Mouse (Mus musculus) CH12.LX (cell line): ENCODE measurements around the gene Slc44a1. TPM values are rescaled to one million over a fixed set of nuclear protein-coding genes. Genes with fewer than 3 reads are reported as not detected.

Experiments
- DNase-seq: peaks from one replicate; pipeline ENCODE4 v3.0.0-alpha.2; 2013; ENCODE audit errors: extremely low read depth
- H3K27ac ChIP-seq: 2 replicates; pipeline ENCODE4 v1.5.1; 2012; ENCODE audit warnings: low read depth, mild to moderate bottlenecking, control low read depth, moderate library complexity; ENCODE audit not compliant: insufficient read depth
- H3K27me3 ChIP-seq: replicated peaks from 2 replicates; pipeline ENCODE3; 2012; ENCODE audit warnings: inconsistent platforms
- H3K36me3 ChIP-seq, 2 experiments: replicated peaks in 1 of 2; 2 replicates each; pipeline versions ENCODE3 to v1.6.1; 2012; ENCODE audit warnings: inconsistent platforms in 1 of 2, low read length in 1 of 2, mild to moderate bottlenecking in 1 of 2, mixed read lengths in 1 of 2, moderate library complexity in 1 of 2; ENCODE audit not compliant: control insufficient read depth in 1 of 2, insufficient read depth in 1 of 2
- H3K4me1 ChIP-seq, 2 experiments: 2 replicates each; pipeline ENCODE4 v1.6.1; 2012; ENCODE audit warnings: inconsistent platforms in 1 of 2, moderate library complexity in 1 of 2; ENCODE audit not compliant: insufficient read depth in 2 of 2, control insufficient read depth in 1 of 2
- H3K4me2 ChIP-seq: 2 replicates; pipeline ENCODE4 v1.6.1; 2012; ENCODE audit warnings: low read depth, mild to moderate bottlenecking, control low read depth; ENCODE audit not compliant: poor library complexity, insufficient read depth, severe bottlenecking
- H3K4me3 ChIP-seq, 3 experiments: fragments of 150-350 bp in 1 of 3; sonication (generic) in 1 of 3; replicated peaks in 1 of 3; 2 replicates each; pipeline versions ENCODE3 to v1.5.1; 2011 to 2012; ENCODE audit warnings: low read depth in 2 of 3, low read length in 2 of 3, mild to moderate bottlenecking in 2 of 3, moderate library complexity in 2 of 3, control low read depth in 1 of 3, improper control_type of control experiment in 1 of 3, inconsistent platforms in 1 of 3, mixed read lengths in 1 of 3; ENCODE audit not compliant: poor library complexity in 1 of 3
- H3K79me2 ChIP-seq: replicated peaks from 2 replicates; pipeline ENCODE4 v1.6.1; 2012; ENCODE audit warnings: mild to moderate bottlenecking, moderate library complexity; ENCODE audit not compliant: control insufficient read depth, poor library complexity, insufficient read depth, severe bottlenecking; ENCODE audit errors: extremely low read depth
- H3K9ac ChIP-seq: 2 replicates; pipeline ENCODE4 v1.6.1; 2012; ENCODE audit warnings: low read depth, mild to moderate bottlenecking, control low read depth, moderate library complexity; ENCODE audit not compliant: insufficient read depth
- H3K9me3 ChIP-seq: replicated peaks from 2 replicates; pipeline ENCODE3; 2012; ENCODE audit warnings: low read length, inconsistent platforms, mixed read lengths
- CHD1 ChIP-seq: IDR thresholded peaks from 2 replicates; pipeline ENCODE4 v1.6.1; 2012; ENCODE audit warnings: low read depth, low read length, improper control_type of control experiment, inconsistent platforms
- CTCF ChIP-seq, 2 experiments: IDR thresholded peaks in 1 of 2; conservative IDR thresholded peaks in 1 of 2; 2 replicates each; pipeline ENCODE4 v1.5.1; 2011 to 2012; ENCODE audit warnings: low read depth in 2 of 2, low read length in 2 of 2, improper control_type of control experiment in 1 of 2, inconsistent platforms in 1 of 2, mild to moderate bottlenecking in 1 of 2, moderate library complexity in 1 of 2
- ETS1 ChIP-seq: conservative IDR thresholded peaks from 2 replicates; pipeline ENCODE4 v1.6.1; 2012; ENCODE audit warnings: low read depth, mild to moderate bottlenecking, inconsistent platforms, low read length, improper control_type of control experiment, moderate library complexity
- GABPA ChIP-seq: IDR thresholded peaks from 2 replicates; pipeline ENCODE4 v1.6.1; 2012; ENCODE audit warnings: low read depth, low read length, improper control_type of control experiment, inconsistent platforms; ENCODE audit not compliant: insufficient replicate concordance
- HCFC1 ChIP-seq: IDR thresholded peaks from 2 replicates; pipeline ENCODE4 v1.6.1; 2012; ENCODE audit warnings: low read depth, mild to moderate bottlenecking, inconsistent platforms, low read length, improper control_type of control experiment
- IRF4 ChIP-seq: IDR thresholded peaks from 2 replicates; pipeline ENCODE4 v1.6.1; 2014; ENCODE audit warnings: low read depth, mild to moderate bottlenecking, inconsistent platforms, low read length, improper control_type of control experiment
- JUN ChIP-seq: IDR thresholded peaks from 2 replicates; pipeline ENCODE4 v1.6.1; 2011; ENCODE audit warnings: low read depth, mild to moderate bottlenecking, low read length, improper control_type of control experiment, moderate library complexity; ENCODE audit not compliant: insufficient read depth
- KAT2A ChIP-seq: IDR thresholded peaks from 2 replicates; pipeline ENCODE4 v1.6.1; 2012; ENCODE audit warnings: low read length, improper control_type of control experiment, inconsistent platforms; ENCODE audit not compliant: insufficient replicate concordance
- MAFK ChIP-seq: IDR thresholded peaks from 2 replicates; pipeline ENCODE4 v1.6.1; 2011; ENCODE audit warnings: low read length, improper control_type of control experiment; ENCODE audit not compliant: insufficient replicate concordance
- MAX ChIP-seq: IDR thresholded peaks from 2 replicates; pipeline ENCODE4 v1.6.1; 2011; ENCODE audit warnings: low read length, improper control_type of control experiment
- MEF2A ChIP-seq: IDR thresholded peaks from 2 replicates; pipeline ENCODE4 v1.6.1; 2014; ENCODE audit warnings: low read depth, mild to moderate bottlenecking, inconsistent platforms, low read length, improper control_type of control experiment, borderline replicate concordance
- MXI1 ChIP-seq: IDR thresholded peaks from 2 replicates; pipeline ENCODE4 v1.6.1; 2011; ENCODE audit warnings: mild to moderate bottlenecking, low read depth, low read length, improper control_type of control experiment
- MYC ChIP-seq: IDR thresholded peaks from 2 replicates; pipeline ENCODE4 v1.6.1; 2011; ENCODE audit warnings: low read depth, mild to moderate bottlenecking, improper control_type of control experiment, low read length
- POLR2A ChIP-seq: IDR thresholded peaks from 2 replicates; pipeline ENCODE4 v1.6.1; 2011; ENCODE audit warnings: low read depth, mild to moderate bottlenecking, improper control_type of control experiment, low read length
- SMC3 ChIP-seq: IDR thresholded peaks from 2 replicates; pipeline ENCODE4 v1.6.1; 2011; ENCODE audit warnings: low read depth, low read length, improper control_type of control experiment
- TBP ChIP-seq: conservative IDR thresholded peaks from 2 replicates; pipeline ENCODE4 v1.6.1; 2011; ENCODE audit warnings: low read depth, low read length, improper control_type of control experiment
- TCF12 ChIP-seq: IDR thresholded peaks from 2 replicates; pipeline ENCODE4 v1.6.1; 2014; ENCODE audit warnings: low read depth, mild to moderate bottlenecking, inconsistent platforms, low read length, improper control_type of control experiment
- USF1 ChIP-seq: IDR thresholded peaks from 2 replicates; pipeline ENCODE4 v1.6.1; 2014; ENCODE audit warnings: low read depth, mild to moderate bottlenecking, inconsistent platforms, low read length, improper control_type of control experiment
- ZC3H11A ChIP-seq: IDR thresholded peaks from 2 replicates; pipeline ENCODE4 v1.6.1; 2012; ENCODE audit warnings: low read depth, mild to moderate bottlenecking, inconsistent platforms, low read length, improper control_type of control experiment
- ZMIZ1 ChIP-seq: IDR thresholded peaks from 2 replicates; pipeline ENCODE4 v1.6.1; 2012; ENCODE audit warnings: low read depth, mild to moderate bottlenecking, inconsistent platforms, low read length, improper control_type of control experiment
- ZNF384 ChIP-seq: IDR thresholded peaks from 2 replicates; pipeline ENCODE4 v1.6.1; 2012; ENCODE audit warnings: low read depth, low read length, improper control_type of control experiment, inconsistent platforms
- dilution Hi-C: fragments of 300-500 bp; cut with MboI; formaldehyde crosslinking; loops from 2 replicates; pipeline ENCODE4 v1.14.3; 2020; ENCODE audit warnings: low sequenced_read_pairs; ENCODE audit not compliant: extremely low pct_unique_long_range_greater_than_20kb, extremely low pct_ligation_motif_present
- in situ Hi-C: fragments of 300-500 bp; cut with MboI; formaldehyde crosslinking; loops from 3 replicates; pipeline ENCODE4 v1.14.3; 2019; ENCODE audit warnings: low sequenced_read_pairs, low pct_ligation_motif_present, low pct_unique_long_range_greater_than_20kb, mixed read lengths
- polyA plus RNA-seq: library from polyadenylated mRNA; unstranded; fragments of >175 nt; gene quantifications from 2 replicates; pipeline ENCODE4 v1.2.1, GENCODE M21; 2012; ENCODE audit warnings: low read depth; ENCODE audit not compliant: insufficient read length
- total RNA-seq, 2 experiments: library from RNA; depleted of rRNA; stranded (reverse); fragments of 300-350 nt in 1 of 2; fragments of >200 nt in 1 of 2; gene quantifications; 2 replicates each; pipeline ENCODE4 v1.2.3; 2012 to 2014

The Slc44a1 gene
- total and polyA plus RNA-seq, 3 experiments = 5.4 to 9.3 (median 6.6) TPM

- Histone ChIP-seq H3K27me3 (no peaks in the 10 kb centered on the region), H3K79me2 (no peaks in the 10 kb centered on the region), H3K36me3 (no peaks in the 10 kb centered on the region), H3K9me3 (peaks cover 5% of the 10 kb centered on the region), H3K4me1 (no peaks in the 10 kb centered on the region), H3K9ac (no peak overlapping the region), H3K4me3 (no peak overlapping the region), H3K4me2 (no peak overlapping the region), H3K27ac (no peak overlapping the region)
- dilution Hi-C loops = no loop called here
- no peak for DNase-seq
- TF ChIP-seq ZC3H11A (no peak), IRF4 (no peak), SMC3 (no peak)
- in situ Hi-C loops = no loop called here
These were observed 198.4 kb downstream of the Slc44a1 start for GRCm38 (mm10) chr4:53638549-53639123.

- no peaks in the 10 kb centered on the region for H3K27me3 ChIP-seq
- H3K79me2 ChIP-seq = no peaks in the 10 kb centered on the region
- H3K27ac ChIP-seq = no peak overlapping the region
- no peaks in the 10 kb centered on the region for H3K9me3 ChIP-seq
- no peak overlapping the region for H3K4me2 ChIP-seq
- no peak overlapping the region for H3K4me3 ChIP-seq
- TF ChIP-seq CHD1 = no peak
- no peak for TF ChIP-seq MYC
- TF ChIP-seq GABPA = no peak
- TF ChIP-seq ZMIZ1 = no peak
- no peak for TF ChIP-seq ZNF384
- no peak for TF ChIP-seq HCFC1
- no peak for TF ChIP-seq CTCF (conservative IDR thresholded peaks at IDR 0.05 in 1 of 2, IDR thresholded peaks at IDR 0.05 in 1 of 2; ENCODE audit: low read depth in 2 of 2, low read length in 2 of 2)
- no peak for TF ChIP-seq MAX
- TF ChIP-seq TCF12 = no peak
- no peak for TF ChIP-seq USF1
- no peak for TF ChIP-seq KAT2A
- no peak for TF ChIP-seq TBP
- TF ChIP-seq MXI1 = no peak
- no peak for TF ChIP-seq MEF2A
- no peak for TF ChIP-seq MAFK
- TF ChIP-seq ETS1 = no peak
- no peak for TF ChIP-seq JUN
- TF ChIP-seq POLR2A = no peak
- peaks cover 0 to 13% of the 10 kb centered on the region in 2 experiments; a peak in 2 of 4 replicates for H3K4me1 ChIP-seq
- dilution Hi-C loops = no loop called here
- no peak overlapping the region for H3K9ac ChIP-seq
- DNase-seq = no peak
- H3K36me3 ChIP-seq = no peaks in the 10 kb centered on the region
- in situ Hi-C loops = no loop called here
These were observed 217.8 kb downstream of the Slc44a1 start for GRCm38 (mm10) chr4:53658029-53658428.
